Mouse (Mus musculus) hematopoietic stem cell, adult 5-6 weeks (primary cell): ENCODE results near the gene Pex26. TPM values are rescaled to one million over a fixed set of nuclear protein-coding genes. Genes with fewer than 3 reads are reported as not detected.

Experiments used
- ATAC-seq, 2 experiments: fragments of 125-278 bp in 1 of 2; replicated peaks in 1 of 2; 2 replicates each; pipeline ENCODE4 v1.8.0; 2016 to 2017; ENCODE audit warnings: inconsistent platforms in 2 of 2, mild to moderate bottlenecking in 2 of 2, moderate number of reproducible peaks in 2 of 2, low read depth in 1 of 2, moderate TSS enrichment in 1 of 2; ENCODE audit not compliant: low FRiP score in 2 of 2, poor library complexity in 2 of 2, severe bottlenecking in 2 of 2, insufficient read depth in 1 of 2, low TSS enrichment in 1 of 2
- total RNA-seq: library from RNA; stranded (forward); fragments of 172-1452, 232-1000 nt; gene quantifications from 2 replicates; pipeline ENCODE4 v1.2.3, GENCODE M21; 2017

The Pex26 gene
- total RNA-seq, 1 experiment from 2014 or later = 7.8 TPM

DNA sequence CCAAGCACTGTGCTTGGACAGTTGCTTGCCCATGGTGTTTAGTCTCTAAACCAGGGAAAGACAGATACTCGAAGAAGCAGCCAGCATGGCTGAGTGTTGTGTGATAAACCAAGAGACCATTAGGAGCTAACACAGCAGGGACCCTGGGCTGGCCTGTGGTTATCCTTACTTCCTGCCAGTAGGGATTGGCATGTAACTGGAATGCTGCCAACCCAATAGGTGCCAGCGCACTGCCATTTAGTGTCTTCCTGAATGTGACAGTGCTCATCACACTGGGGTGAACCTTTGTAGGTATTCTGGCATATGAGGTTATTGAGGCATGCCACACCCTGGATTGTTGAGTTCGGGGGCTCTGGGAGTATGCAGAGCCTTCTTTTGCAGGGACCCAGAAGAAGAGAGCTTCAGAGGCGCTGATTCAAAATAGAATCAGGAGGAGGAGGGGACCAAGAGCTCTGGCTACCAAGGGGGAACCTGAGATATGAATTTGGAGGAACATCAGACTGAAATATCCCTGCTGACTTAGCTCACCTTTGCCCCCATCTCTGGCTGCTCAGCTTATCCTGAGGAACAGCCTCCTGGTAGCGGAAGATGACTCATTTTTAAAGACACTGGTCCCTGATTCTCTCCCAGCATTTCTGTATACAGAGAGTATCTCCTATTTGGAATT, 33.3 kb downstream of the Pex26 start:
- ATAC-seq = no peak

DNA sequence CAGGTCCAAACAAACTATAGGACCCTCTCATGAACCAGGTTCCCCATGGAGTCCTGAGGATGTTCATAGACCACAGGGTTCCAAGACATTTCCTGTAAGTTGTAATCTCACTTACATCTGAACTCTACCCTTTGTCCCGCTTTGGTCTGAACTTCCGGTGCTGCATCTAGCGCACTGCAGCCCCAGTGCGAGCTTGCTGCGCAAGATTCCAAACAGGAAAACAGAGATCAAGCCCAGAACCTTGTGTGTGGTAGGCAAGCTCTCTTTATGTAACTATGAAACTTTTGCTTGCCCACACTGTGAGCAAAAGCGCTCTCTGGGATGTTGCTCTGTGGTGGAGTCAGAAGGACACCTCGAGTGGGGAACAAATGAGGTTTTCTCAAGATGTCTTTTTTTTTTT, 34.5 kb downstream of the Pex26 start:
- ATAC-seq = no peak

DNA sequence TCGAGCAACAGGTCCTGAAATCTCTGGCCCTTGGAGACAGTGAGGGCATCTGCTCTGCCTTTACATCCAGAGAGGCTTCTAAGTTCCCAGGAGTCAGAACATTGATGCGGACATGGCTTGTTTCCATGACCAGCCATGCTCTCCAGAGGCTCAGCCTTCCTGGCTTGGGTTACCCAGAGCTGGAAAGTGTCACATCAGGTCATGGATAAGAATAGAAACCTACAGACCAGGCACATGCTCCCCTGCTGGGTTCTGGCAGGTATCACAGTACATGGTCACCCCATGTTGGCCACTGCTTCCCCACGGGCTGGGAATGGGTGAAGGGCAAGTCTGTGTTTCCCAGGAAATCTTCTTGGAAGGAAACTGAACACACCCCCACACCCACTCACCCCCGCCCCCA, 35.9 kb downstream of the Pex26 start:
- no peak for ATAC-seq

DNA sequence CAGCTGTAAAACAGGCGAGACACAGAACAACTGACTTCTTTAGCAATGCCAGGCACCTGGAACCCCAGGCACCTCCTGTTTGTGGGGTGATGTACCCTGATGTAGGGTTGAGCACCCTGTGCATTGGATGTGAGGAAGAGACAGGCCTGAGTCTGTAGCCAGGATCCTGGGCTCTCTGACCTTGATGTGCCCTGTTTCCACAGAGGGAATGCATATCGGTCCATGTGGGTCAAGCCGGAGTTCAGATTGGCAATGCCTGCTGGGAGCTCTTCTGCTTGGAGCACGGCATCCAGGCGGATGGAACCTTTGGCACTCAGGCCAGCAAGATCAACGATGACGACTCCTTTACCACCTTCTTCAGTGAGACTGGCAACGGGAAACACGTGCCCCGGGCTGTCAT, 36.7 kb downstream of the Pex26 start:
- ATAC-seq = no peak

DNA sequence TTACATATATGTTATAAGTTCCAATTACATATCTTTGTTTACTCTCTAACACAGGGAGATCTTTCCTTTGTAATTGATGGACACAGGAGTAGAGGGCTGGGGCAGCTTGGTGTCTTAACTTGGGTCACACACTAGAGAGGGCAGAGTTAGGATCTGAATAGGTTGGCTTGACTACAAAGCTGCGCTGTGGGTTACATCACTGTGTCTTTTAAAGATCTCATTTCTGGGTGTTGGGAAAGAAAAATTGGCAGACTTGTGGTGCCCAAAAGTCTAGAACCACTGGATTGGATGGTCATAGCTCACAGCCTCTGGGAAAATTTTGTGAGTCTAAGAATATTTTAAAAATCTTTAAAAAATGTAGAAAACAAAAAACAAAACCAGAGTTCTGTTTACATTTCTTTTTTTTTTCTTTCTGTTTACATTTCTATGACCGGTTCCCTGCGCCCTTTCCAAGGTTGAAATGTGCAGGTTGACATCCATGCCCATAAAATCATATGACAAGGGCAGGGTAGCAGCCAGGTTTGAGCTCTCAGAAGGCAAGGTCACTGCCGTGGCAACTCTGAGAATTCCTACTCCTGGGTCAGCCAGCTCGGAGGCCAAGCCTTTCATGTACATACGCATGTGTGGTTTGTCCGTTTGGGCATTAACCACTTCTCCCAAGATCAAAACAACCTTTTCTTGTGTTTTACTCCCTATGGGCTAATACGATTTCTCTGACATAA, 38.6 kb downstream of the Pex26 start:
- ATAC-seq = no peak

DNA sequence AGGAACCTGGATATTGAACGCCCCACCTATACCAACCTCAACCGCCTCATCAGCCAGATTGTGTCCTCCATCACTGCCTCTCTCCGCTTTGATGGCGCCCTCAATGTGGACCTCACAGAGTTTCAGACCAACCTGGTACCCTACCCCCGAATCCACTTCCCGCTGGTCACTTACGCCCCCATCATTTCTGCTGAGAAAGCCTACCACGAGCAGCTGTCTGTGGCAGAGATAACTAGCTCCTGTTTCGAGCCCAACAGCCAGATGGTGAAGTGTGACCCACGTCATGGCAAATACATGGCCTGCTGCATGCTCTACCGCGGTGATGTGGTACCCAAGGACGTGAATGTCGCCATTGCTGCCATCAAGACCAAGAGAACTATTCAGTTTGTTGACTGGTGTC, 39.5 kb downstream of the Pex26 start:
- ATAC-seq = no peak

DNA sequence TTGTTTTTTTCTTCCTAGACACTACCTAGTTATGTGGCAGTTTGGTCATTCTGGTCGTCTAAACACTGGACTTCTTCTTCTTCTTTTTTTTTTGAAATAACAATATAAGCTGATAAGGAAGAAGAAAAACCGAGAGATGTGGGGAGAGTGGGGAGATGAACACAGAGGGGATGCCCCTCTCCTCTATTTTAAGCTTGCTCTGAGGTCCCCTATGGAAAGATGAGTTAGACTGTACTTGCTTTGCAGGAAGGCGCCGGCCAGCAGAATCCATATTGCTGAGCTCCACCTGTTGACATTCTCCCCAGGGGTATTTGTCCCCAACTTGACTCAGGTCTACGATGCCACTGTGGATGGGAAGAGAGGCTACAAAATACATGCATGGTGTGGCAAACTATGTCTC, 40.6 kb downstream of the Pex26 start:
- ATAC-seq = no peak

DNA sequence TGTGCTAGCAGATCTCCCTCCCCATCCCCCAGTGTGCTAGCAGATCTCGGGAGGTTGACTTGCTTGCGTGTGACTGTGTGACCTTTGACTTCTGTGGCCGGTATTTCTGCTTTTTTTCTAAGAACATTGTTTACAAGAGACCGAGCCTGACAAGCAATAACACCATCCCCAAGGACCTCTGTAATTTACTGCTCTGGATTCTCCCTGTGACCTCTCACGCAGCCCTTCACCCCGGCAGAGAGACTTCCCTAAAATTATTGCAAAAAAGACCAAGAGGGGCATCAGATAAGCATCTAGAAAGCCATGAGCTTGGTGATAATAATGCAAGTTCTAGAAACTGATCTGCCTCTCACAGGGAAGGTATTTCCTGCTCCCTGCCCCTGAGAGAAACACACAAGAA, 41.5 kb downstream of the Pex26 start:
- no peak for ATAC-seq

DNA sequence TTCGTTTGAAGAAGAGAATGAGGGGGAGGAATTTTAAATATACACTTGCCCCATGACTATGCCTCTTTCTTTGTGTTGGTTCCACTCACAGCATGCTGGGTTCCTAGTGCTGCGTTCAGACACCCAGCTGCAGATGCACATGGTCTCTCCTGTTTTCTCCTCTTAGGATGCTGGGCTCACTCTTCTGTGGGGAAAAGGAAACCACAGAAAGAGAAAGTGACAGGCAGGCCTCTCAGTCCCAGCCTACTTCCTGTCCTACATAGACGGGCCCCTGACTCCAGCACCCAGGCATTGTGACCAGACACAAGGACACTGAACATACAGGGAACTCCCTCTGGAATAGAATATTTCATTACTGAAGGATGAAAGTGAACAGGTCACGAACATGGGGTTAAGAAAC, 42.6 kb downstream of the Pex26 start:
- peak; percentile 49 to 57 for ATAC-seq

DNA sequence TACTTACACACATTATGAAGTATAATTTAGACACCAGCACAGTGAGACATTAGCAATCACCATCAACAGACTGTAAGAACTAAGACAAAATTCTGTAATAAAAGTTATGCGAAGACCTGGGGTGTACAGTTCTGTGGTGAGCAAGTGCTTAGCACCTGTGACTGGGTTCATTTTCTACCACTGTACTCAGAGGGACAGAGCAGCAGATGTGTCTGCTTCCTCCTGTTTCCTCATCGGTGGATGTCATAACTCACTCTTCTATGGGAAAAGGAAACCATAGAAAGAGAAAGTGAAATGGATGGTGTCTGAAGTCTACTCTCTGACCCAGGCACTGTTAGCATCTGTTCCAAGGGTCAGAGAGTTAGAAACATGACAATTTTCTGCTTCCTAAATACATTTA, 43.3 kb downstream of the Pex26 start:
- ATAC-seq = peak; percentile 67 to 69

DNA sequence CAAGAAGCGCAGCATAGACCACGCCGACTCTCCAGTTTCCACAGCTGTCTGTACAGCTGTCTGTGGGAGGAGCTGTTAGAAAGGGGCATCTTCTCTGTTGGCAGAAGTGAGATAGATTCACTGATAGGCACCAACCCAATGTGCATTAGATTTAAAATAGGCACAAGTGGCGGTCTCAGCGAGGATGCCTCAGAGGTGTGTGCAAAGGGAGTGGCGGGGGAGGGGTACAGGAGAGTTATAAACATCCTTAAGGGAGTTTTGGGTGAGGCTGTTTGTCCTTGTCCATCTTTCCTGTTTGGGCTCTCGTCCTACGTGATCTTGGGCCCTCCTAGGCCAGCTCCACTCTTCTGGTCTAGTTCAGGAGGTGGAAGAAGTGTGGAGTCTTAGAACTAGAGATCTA, 45.0 kb downstream of the Pex26 start:
- no peak for ATAC-seq

DNA sequence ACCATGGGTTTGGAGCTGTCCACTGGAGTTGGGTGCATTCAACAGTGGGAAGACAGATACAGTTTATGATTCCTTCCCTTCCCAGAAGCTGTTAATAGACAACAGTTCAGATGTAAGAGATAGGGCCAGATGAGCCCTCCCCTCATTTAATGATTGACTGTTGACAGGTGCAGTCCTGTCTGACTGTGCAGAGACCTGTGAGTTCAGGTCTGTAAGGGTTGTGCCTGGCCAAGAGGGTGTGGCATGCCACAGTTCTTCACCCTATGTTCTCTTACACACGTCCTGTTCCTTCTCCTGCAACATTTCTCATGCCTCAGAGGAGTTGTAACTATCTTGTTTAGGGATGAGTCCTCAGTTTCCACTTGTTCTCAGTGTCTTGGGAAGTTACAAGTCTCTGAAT, 49.2 kb downstream of the Pex26 start:
- no peak for ATAC-seq

DNA sequence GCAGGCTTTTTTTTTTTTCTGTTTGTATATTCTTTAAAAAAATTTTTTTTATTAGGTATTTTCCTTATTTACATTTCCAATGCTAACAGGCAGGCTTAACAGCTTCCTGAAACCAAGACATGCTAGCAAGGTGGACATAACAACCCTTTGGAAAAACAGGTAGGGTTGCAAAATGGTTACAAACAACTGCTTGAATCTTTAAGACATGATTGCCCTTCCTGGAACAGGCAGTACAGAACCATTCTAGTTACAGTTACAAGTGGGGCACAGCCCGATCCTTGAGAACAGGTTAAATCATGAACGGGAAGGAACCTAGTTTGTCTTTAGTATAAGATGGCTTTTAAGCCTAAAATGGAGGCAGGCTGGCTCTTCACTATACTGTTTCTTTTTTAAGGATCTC, 52.9 kb downstream of the Pex26 start:
- ATAC-seq = no peak

DNA sequence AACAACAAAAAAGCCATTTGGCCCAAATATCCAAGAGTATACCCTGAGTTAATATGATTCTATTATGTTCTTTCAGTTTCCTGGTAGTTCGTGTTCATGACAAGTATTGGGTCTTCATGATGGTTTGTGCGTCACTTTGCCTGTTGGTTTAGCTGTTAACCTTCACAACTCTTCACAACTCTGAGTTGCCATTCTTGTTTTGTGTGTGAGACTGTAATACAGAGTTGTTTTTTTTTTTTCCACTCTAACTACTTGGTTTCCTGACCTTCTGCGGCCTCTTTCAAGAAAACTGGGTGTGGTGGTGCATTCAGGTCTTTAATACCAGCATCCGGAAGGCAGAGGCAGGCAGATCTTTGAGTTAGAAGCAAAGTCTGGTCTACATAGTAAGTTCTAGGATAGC, 54.7 kb downstream of the Pex26 start:
- no peak for ATAC-seq

DNA sequence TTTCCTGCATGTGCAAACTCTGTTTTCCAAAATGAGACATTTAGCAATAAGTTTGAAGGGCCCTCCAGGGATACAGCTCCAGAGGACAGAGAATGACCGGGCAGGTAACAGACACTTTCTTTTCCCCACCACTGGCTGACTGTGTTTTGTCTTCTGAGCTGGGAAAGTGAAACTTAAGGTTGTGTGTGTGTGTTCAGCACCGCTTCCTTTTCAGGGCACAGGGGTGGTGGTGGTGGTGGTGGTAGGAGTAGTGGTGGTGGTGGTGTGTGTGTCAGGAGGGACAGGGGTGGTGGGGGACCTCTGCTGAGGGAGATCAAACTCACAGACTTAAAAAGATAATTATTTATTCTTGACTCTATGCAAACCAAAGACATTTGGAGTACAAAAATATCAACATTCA, 58.3 kb downstream of the Pex26 start:
- ATAC-seq = no peak

DNA sequence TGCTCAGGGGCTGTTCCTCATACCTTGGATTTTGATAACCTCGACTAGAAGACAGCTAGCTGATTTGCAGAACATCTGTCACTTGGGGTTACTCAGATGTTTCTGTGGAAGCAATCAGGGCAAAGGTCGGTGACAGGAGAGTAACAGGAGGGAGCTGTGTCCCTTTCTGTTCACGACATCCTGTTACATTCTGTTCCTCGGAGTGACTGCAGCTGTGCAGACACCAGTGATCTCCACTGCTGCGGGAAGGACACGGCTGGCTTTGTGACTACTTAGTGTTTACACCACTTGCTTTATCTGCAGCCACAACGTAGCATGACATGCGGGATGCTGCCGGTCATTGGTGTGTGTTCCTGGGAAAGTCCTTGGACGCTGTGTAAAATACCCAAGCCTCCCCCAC, 59.7 kb downstream of the Pex26 start:
- ATAC-seq = no peak

DNA sequence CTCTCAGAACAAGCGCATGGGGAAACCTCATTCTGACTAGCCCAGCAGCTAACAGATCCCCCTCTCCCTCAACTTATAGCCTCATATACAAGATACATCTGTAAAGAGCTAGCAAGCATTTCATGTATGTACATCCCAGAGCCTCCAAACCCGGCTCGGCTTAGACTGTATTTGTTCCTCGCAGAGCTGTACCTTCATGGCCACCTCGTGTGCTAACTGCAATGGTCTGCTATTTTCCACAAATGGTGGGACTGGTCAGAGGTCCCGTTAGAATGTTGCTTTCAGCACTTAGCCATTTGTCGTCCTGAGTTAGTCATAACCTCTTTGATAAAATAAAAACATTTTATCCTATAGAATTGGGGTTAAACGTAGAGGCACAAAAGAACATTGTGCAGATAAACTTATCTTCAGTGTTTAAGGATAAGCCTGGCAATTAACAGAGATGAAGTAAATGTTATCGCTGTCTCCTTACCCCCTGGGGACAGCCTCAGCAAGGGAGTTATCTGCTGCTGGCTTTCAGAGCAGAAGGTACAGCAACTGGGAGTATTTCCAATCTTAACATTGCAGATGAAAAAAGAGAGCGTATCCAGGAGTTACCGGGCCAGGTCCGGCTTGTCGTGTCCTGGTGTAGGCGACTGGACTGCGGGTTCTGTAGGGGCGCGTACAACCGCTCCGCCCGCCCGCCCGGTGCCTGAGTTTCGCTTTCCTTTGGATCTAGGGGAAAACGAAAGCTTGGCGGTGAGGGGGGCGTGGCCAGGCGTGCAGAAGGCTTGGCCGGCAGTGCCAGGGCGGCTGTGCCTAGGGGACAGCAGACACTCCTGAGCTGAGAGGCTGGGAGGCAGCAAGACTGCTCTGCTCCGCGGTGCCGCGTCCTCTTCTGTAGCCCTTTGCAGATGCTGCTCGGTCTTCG, 61.9 kb downstream of the Pex26 start, which contains the start of gene Usp18:
TSS of gene Usp18 (plus strand) at position 780 of the 910 bp plus-strand sequence.
- peak; percentile 93 to 98 for ATAC-seq

DNA sequence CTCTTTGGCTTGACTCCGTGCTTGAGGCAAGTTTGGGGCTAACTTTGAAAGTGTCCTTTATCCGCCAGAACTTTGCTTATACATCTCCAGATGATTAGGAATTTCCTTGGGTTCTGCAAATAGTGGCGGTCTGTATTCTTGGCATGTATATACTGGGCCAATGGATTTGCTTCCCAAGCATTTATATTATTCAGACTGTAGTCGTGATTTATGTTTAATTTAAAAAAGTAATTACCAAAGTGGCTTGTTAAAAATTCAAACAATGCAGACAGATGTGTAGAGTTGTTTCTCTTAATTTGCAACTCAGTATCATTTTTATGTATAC, 62.5 kb downstream of the Pex26 start:
- ATAC-seq = no peak
